Comparison of ENCODE assay signal across 20 mouse cellular contexts in the genomic region with DNA sequence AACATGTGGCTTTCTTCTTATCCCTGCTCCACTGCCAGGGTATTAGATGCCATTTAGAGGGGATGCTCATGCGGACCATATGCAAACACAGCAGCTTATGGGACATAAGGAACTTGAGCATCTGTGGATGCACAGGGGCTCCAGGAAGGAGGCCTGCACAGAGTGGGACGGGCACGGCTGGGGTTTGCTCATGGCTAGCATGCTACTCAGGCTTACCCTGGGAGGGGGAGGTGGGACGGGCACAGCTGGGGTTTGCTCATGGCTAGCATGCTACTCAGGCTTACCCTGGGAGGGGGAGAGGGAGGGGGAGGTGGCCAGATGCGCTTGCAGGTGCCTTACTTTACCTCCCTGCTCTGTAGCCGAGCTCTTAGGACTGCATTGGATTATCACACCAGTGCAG. TPM values are rescaled to one million over a fixed set of nuclear protein-coding genes. Genes with fewer than 3 reads are reported as not detected.
DNase-seq lines count a peak whose midpoint lies in the region; TF ChIP-seq lines count a peak whose summit lies in the region.
"Had no signal": no experiment of that assay in that cellular context is flagged by ENCODE, and none has a peak within 500 bp of the region (broad histone marks: within the 10 kb centered on the region; RNA-seq: fewer than 3 reads in every experiment).

No protein-coding gene starts in this region.

- no peak for TF ChIP-seq POLR2A in myocyte (IDR thresholded peaks at IDR 0.05; ENCODE audit: insufficient read length, low read depth)

- no peaks in the 10 kb centered on the region for H3K27me3 ChIP-seq in myocyte (ENCODE audit: control insufficient read depth, insufficient read depth, insufficient read length)
- H3K27me3 ChIP-seq: CH12.LX, Patski had no signal

- H3K79me2 ChIP-seq in myocyte (ENCODE audit: control insufficient read depth, insufficient read depth), result no peaks in the 10 kb centered on the region

- peaks cover 10% of the 10 kb centered on the region for H3K36me3 ChIP-seq in myocyte (ENCODE audit: control insufficient read depth, insufficient read depth)

- no peak overlapping the region for H3ac ChIP-seq in myocyte (ENCODE audit: control insufficient read depth, insufficient read length)

- DNase-seq in heart, adult 11 months, result peak; percentile 84
- no peak for DNase-seq in heart, postnatal 4 days
- no peak for DNase-seq in gastrocnemius, adult 8-10 months (ENCODE audit: low spot score in 2 of 2)
- DNase-seq: adrenal gland, adult 2 months; adrenal gland, adult 8-10 months; adrenal gland, postnatal 10 days; adrenal gland, postnatal 14 days; adrenal gland, postnatal 25 days; adrenal gland, postnatal 36 days; B cell, adult 2 months; cerebellum, adult 11 months; cerebellum, adult 11-12 months; cerebellum, adult 18-20 months had no signal

- H3K4me2 ChIP-seq in myocyte (ENCODE audit: low read depth), result no peak overlapping the region

- no peak overlapping the region for H3K4me3 ChIP-seq in myocyte

TF ChIP-seq in myocyte, 11 proteins besides CTCF, POLR2A, EP300 and RAD21:
- TF ChIP-seq TCF12 (IDR thresholded peaks at IDR 0.05; ENCODE audit: insufficient read depth, poor library complexity, severe bottlenecking), result no peak
- TF ChIP-seq SRF (IDR thresholded peaks at IDR 0.05; ENCODE audit: control insufficient read depth, insufficient read length, low read depth), result no peak
- TF ChIP-seq MAX (IDR thresholded peaks at IDR 0.05; ENCODE audit: low read depth), result no peak
- peak; percentile 56 for TF ChIP-seq POLR2AphosphoS2 (IDR thresholded peaks at IDR 0.05; ENCODE audit: insufficient read length, low read depth)

RNA-seq across cellular contexts. Expression of a gene that starts 9.5 kb away (rescaled TPM):
- 10 to 100 TPM; 15.8 to 17.5 TPM for total RNA-seq in heart, postnatal 4 days (2021)
- 46.8 TPM for polyA plus RNA-seq in myocyte (2012; fragmentation: generic; extraction: Trizol)
- 10 to 100 TPM; 10.5 to 11.8 (median 11.0) TPM for total RNA-seq in gastrocnemius, adult 8-10 months (2022)

RNA-seq across cellular contexts. Expression of a gene that starts 12.9 kb away (rescaled TPM):
- total RNA-seq in heart, postnatal 4 days (2021), result 10 to 100 TPM; 13.0 to 13.7 TPM
- polyA plus RNA-seq in myocyte (2012; fragmentation: generic; extraction: Trizol), result 21.0 TPM
- 1 to 10 TPM; 6.7 to 10.0 (median 8.0) TPM for total RNA-seq in gastrocnemius, adult 8-10 months (2022)

RNA-seq across cellular contexts. Expression of a gene that starts 20.8 kb away (rescaled TPM):
- total RNA-seq in heart, postnatal 4 days (2021), result 10 to 100 TPM; 16.9 to 20.7 TPM
- 1.3 TPM for polyA plus RNA-seq in myocyte (2012; fragmentation: generic; extraction: Trizol)
- total RNA-seq in gastrocnemius, adult 8-10 months (2022), result 1 to 10 TPM; 2.7 to 3.5 (median 3.0) TPM
- total RNA-seq: CH12.LX, G1E, MEL had no signal
- polyA plus RNA-seq: activated CD4-positive, CD25-positive, alpha-beta regulatory T cell, adult 4 months; CD4-positive, CD25-positive, alpha-beta regulatory T cell, adult 4 months; G1E had no signal

RNA-seq across cellular contexts. Expression of a gene that starts 39.1 kb away (rescaled TPM):
- 1 to 10 TPM; 6.1 to 7.9 TPM for total RNA-seq in heart, postnatal 4 days (2021)
- 12.0 TPM for polyA plus RNA-seq in myocyte (2012; fragmentation: generic; extraction: Trizol)
- 1 to 10 TPM; 6.2 to 7.3 (median 6.6) TPM for total RNA-seq in gastrocnemius, adult 8-10 months (2022)
